Mouse (Mus musculus): ENCODE results near the gene Gm5788.
"Not testable (repeated sequence)": the region's sequence is repeated elsewhere in the genome, so short reads cannot be mapped to it uniquely, and the experiment has no call there.

Gene Gm5788

GRCm38 (mm10) chr12:87494421-87494820, at the start of gene Gm5788:
Gm5788 (plus strand) TSS chr12:87494721.
- in situ Hi-C loops (cut with MboI; ENCODE audit: low sequenced_read_pairs): not testable (repeated sequence)

- in situ Hi-C loops (cut with MboI; ENCODE audit: low sequenced_read_pairs): no loop called here
These were observed 45.1 kb upstream of the Gm5788 start for GRCm38 (mm10) chr12:87449456-87449855.

DNA sequence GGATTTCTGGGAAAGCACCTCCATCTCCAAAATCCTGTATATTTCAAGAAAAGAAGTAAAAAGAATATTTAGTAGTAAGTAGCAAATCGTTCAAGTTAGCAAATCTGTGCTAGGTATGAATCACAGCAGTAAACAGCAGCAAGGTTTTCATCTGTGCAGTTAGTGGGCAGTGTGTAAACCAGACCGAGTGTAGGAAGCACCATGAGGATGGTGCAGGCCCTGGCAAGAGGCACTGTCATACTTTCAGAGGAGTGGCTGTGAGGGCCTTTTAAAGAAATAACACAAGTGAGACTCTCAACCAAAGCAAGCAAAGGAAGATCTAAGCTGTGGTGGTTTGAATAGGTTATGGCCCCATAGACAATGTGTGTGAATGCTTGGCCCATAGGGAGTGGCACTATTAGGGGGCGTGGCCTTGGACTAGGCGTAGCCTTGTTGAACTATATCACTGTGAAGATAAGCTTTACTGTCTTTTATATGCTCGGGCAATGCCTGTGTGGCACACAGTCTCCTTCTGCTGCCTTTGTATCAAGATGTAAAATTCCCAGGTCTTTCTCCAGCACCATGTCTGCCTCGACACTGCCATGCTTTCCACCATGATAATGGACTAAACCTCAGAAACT, 29.7 kb upstream of the Gm5788 start:
- in situ Hi-C loops (cut with MboI; ENCODE audit: low sequenced_read_pairs): no loop called here

DNA sequence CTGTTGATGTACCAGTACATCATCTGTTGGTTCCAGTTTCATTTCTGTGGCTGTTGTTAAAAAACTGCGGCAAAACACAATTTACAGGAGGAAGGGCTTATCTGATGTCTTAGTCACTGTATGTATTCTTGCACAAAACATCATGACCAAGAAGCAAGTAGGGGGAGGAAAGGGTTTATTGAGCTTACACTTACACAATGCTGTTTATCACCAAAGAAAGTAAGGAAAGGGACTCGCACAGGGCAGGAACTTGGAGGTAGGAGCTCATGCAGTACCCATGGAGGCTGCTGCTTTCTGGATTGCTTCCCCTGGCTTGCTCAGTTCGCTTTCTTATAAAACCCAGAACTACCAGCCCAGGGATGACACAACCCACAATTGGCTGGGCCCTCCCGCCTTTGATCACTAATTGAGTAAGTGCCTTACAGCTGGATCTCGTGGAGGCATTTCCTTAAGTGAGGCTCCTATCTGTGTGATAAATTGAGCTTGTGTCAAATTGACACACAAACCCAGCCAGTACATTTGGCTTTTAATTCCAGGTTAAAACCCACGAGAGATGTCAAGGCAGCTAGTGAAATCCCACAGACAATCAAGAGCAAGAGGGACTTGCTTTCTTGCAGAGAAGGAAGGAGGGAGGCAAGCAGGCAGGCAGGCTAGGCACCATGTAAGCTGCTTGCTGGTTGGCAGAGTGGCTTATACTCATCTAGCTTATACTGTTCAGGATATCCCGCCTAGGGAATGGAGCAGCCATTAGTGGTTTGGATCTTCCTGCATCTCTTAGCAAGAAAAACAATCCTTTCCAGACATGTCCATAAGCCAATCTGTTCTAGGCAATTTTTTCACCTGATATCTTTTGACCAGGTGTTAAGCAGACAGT, 24.0 kb upstream of the Gm5788 start:
- in situ Hi-C loops (cut with MboI; ENCODE audit: low sequenced_read_pairs): no loop called here

- in situ Hi-C loops (cut with MboI; ENCODE audit: low sequenced_read_pairs): no loop called here
These were observed 23.0 kb upstream of the Gm5788 start for GRCm38 (mm10) chr12:87471421-87471963.

DNA sequence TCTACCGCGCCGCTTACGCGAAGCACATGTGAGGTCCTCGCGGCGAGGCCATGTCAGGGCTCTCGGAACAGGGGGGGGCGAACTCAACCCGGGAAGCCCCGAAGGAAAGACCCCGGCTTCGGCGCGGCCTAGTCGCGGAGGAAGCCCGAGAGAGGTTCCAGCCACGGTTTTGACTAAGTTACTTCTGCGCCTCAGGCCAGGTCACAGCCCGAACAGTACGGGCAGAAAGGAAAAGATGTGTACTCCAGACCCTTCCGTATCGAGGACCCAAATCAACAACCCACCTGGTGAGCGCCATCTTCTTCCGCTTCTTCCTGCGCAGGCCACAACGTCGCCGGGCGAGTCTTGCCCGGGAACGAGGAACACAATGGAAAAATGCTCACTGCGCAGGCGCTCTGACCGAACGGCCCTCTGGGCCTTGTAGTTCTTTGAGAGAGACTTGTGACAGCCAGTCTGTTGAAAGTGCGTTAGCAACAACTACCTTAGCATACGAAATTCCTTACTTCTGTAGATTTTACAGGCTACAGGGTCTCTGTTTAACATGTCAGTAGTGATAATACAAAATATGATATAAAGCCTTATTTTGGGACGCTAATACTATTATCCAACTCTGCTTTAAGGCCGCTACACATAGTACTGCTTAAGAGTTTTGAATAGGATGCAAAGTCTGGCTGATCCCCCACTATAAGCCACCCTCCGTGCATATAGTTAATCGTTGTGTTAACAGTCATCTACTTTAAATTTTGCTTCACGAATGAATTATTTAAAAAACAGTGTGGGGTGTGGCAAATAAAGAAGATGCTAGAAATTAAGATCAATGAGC, 22.3 kb upstream of the Gm5788 start, which contains the start of gene Snw1:
Snw1 (minus strand) TSS at position 311 of the 823 bp plus-strand sequence.
- in situ Hi-C loops (cut with MboI; ENCODE audit: low sequenced_read_pairs): no loop called here

- in situ Hi-C loops (cut with MboI; ENCODE audit: low sequenced_read_pairs): no loop called here
These were observed 19.8 kb upstream of the Gm5788 start for GRCm38 (mm10) chr12:87474756-87475155.

DNA sequence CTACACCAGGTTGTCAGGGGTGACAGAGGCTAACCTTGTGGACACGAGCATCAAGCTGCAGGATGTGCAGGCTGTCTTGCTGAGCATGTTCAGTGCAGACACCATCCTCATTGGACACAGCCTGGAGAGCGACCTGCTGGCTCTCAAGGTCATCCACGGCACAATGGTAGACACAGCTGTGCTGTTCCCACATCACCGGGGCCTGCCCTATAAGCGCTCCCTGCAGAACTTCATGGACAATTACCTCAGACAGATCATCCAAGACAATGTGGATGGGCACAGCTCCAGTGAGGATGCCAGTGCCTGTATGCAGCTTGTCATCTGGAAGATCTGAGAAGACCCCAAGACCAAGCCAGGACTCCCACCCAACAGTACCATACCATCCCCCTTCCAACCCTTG, 12.0 kb upstream of the Gm5788 start:
- in situ Hi-C loops (cut with MboI; ENCODE audit: low sequenced_read_pairs): not testable (repeated sequence)

- in situ Hi-C loops (cut with MboI; ENCODE audit: low sequenced_read_pairs): not testable (repeated sequence)
These were observed 5.8 kb upstream of the Gm5788 start for GRCm38 (mm10) chr12:87488683-87489082.

- in situ Hi-C loops (cut with MboI; ENCODE audit: low sequenced_read_pairs): not testable (repeated sequence)
These were observed 19.5 kb downstream of the Gm5788 start, which contains the start of gene Gm8300 for GRCm38 (mm10) chr12:87514016-87514415. Gm8300 (plus strand) TSS chr12:87514316.

DNA sequence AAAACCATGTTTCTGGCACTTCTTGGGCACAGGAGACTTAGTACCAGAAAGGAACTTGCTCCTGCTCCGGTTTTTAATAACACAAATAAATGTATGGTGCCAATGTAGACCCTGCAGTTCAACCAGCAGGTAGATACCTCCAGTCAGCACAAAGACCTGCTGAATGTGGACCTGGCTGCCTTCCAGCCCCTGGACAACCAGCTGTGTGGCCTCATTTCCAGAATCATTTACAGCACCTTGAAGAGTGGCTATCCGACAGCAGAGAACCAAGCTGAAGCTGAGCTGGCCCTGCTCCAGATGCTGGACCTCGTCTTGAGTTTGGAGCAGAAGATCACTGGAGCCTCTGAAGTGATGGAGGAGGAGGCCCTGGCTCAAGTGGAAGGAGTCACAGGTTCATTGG, 25.1 kb downstream of the Gm5788 start:
- in situ Hi-C loops (cut with MboI; ENCODE audit: low sequenced_read_pairs): not testable (repeated sequence)

DNA sequence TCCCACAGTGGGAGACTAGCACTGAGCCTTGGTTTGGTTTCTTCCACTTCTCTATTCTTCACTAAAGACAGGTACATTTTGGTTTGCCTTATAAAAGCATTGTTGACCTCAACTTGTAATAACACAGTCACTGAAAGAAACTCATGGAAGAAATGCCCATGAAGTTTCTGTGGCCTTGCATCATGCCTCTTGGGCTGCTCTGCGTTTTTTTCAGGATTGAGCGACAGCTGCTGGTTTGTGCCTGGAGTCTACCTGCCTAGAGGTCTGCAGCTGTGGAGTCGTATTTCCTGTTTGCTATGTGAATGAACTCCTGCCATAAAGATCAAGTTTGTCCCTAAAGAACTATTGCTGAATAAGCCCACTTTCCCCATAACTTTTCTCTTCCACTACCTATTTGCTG, 49.4 kb downstream of the Gm5788 start:
- in situ Hi-C loops (cut with MboI; ENCODE audit: low sequenced_read_pairs): no loop called here
